Mouse (Mus musculus) ovary, postnatal 36 days (tissue): ENCODE results near the gene Tsen34.
"Not testable (repeated sequence)": the region's sequence is repeated elsewhere in the genome, so short reads cannot be mapped to it uniquely, and the experiment has no call there.

Experiments used
- DNase-seq: peaks from one replicate; pipeline ENCODE4 v3.0.0; 2022; ENCODE audit warnings: low spot score, mixed read lengths

The Tsen34 gene

GRCm38 (mm10) chr7:3691919-3692318 is 744 bp upstream of the Tsen34 start:
- DNase-seq, result no peak

- DNase-seq, result peak; percentile 95
These were observed 535 bp downstream of the Tsen34 start, which contains the start of gene Mboat7 for GRCm38 (mm10) chr7:3692987-3693808. Mboat7 (minus strand) TSS chr7:3693523.

DNA sequence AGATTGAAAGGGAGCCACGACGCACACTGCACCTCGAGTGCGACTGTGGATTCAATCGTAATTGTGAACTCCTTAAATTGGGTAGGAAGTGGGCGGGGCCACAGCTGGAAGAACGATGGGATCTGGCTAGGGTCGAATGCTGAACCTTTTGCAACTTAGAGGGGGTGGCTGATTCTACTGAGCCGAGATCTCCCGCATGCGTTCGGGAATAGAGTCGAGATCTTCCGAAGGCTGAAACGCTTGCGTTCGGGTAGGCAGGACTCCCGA is 1.1 kb downstream of the Tsen34 start:
- no peak for DNase-seq

DNA sequence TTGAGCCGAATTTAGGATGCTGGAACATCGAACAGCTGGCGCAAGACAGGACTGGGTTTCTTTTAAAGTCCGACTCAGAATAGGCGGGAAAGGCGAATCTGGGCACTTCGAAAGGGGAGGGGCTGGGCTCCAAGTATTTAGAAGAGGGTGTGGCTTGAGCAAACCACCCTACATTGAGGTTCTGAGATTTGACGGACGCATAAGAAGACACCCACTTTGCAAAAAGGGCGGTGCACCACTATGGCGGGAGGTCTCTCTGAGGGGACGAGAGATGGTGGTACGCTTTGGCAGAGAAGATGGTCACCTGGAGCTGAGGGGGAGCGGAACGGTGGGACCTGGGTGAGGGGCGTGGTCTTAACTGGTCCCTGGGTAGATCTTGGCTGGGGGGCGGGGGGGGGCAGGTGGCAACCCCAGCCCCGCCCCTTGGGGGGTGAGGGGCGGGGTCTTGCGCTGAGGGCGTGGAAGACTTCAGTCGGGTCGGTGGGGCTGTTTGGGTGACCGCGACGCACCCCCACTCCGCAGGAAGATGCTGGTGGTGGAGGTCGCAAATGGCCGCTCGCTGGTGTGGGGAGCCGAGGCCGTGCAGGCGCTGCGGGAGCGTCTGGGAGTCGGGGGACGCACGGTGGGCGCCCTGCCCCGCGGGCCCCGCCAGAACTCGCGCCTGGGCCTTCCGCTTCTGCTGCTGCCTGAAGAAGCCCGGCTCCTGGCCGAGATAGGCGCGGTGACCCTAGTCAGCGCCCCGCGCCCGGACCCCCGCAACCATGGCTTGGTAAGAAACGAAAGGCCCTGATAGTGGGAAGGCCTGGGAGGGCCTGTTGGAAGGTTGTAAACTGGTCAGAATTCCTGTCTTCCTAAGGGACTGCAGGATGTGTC is 1.6 kb downstream of the Tsen34 start:
- DNase-seq, result peak; percentile 70

DNA sequence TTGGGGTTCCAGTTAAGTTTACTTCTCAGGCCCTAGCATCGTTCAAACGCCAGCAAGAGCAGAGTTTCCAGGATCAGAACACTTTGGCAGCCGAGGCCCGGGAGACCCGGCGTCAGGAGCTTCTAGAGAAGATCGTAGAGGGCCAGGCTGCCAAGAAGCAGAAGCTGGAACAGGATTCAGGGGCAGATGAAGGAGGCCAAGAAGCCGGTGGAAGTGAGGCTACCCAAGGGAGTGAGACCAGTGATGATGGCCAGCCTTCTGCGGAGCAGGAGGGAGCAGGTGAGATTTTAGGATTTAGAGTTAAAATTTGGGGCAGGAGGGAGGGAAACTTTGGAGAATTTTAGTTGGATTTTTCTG is 2.3 kb downstream of the Tsen34 start:
- DNase-seq, result not testable (repeated sequence)

DNA sequence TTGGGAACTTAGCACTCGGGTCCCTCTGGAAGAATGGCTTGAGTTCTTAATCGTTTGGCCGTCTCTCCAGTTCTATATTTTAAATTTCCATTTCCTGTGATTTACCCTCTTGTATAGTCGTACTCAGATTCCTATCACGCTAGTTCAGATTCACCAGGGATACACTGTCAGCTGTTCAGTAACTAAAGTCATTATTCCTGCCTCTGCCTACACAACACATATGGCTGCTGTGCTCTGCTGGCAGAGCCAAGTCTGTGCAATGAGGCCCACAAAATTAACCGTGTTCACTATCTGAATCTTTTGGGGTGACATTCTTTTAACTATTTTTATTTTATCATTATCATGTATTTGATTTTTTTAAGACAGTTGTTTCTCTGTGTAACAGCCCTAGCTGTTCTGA is 5.8 kb downstream of the Tsen34 start:
- no peak for DNase-seq

DNA sequence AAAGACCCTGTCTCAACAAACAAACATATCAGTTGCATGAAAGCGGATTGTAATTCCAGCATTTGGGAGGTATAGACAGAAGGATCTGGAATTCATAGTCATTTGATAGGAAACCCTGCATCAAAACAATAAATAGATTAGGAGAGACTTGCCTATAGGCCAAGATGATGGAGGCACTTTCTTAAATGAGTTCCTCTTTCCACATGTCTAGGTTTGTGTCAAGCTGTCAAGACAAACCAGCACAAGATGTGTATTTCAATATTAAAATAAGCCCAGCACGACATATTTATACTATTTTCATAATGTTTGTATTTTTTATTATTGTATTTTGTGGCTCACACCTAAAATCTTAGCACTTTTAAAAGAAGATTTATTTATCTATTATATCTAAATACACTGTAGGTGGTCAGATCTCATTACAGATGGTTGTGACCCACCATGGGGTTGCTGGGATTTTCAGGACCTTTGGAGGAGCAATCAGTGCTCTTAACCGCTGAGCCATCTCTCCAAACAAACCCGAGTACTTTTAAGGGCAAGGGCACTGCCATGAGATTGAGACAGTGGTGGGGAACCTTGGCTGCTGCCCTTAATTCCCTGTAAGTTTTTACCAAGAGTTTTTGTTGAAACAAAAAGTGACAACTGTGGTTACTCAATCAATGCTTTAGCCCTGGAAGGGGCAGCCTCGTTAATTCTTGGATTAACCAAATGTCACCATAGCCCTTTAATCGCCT is 10.7 kb downstream of the Tsen34 start:
- no peak for DNase-seq

DNA sequence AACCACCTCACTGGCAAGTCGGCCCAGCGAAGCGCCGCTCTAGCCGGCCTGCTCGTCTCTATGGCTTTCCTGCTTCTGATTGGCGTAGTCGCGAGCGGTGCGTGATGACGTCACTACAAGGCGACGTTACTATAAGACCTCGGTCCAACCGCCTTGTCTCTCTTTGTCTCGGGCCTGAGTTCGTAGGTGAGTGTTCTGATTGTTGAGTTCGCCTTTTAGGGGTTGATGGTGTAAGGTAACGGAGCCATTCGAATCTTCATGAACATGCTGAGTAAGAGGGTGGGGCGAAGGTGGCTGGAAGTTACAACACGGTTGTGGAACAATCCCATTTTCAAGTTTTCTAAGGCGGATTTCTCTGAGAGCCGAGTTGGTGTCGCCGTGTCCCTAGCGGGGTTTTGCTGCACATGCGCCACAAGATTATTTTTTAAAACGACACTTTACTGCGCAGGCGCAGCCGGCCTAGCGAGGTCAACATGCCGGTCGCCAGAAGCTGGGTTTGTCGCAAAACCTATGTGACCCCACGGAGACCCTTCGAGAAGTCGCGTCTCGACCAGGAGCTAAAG is 11.3 kb downstream of the Tsen34 start, which contains the start of gene Rps9:
TSS of gene Rps9 (plus strand) at position 115 of the 563 bp plus-strand sequence.
- DNase-seq, result peak; percentile 94

- no peak for DNase-seq
These were observed 11.8 kb downstream of the Tsen34 start for GRCm38 (mm10) chr7:3704475-3704874.

GRCm38 (mm10) chr7:3705461-3705860 is 12.8 kb downstream of the Tsen34 start:
- not testable (repeated sequence) for DNase-seq

DNA sequence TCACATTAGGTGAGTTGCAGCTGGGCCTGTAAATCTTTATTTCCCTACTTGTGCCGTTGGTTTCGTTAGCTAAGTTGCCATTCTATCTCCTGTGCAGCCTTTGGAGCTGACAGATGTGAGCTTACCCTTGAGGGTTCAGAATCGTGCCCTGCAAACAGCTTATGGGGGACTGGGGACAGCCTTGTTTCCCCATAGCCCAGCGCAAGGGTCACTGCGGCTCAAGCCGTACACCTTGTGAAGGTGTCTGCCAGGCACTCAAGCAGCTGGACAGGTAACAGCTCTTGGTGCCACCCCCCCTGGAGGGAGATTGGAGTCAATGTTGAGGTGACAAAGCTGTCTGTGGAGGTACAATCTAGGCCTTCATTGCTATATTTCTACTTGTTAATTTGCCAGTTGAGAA is 13.2 kb downstream of the Tsen34 start:
- DNase-seq, result no peak

- DNase-seq, result no peak
These were observed 13.8 kb downstream of the Tsen34 start for GRCm38 (mm10) chr7:3706343-3706934.

DNA sequence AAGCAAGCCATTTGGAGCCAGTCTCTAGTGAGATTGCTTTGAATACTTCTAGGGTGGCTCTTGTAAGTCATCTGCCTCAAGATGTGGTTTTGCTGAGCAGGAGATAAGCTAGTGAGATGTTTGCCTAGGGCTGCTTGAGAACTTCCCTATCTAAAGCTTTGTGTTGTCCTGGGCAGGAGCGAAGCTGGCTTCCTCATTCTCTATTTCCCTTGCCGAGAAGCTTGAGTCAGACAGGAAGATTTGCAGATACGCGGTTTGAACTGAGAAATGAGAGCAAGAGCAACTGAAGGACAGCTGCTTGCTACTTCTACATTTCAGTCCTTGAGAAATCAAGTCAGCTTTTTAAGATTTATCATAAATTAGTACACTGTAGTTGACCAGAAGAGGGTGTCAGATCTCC is 14.4 kb downstream of the Tsen34 start:
- DNase-seq, result no peak

DNA sequence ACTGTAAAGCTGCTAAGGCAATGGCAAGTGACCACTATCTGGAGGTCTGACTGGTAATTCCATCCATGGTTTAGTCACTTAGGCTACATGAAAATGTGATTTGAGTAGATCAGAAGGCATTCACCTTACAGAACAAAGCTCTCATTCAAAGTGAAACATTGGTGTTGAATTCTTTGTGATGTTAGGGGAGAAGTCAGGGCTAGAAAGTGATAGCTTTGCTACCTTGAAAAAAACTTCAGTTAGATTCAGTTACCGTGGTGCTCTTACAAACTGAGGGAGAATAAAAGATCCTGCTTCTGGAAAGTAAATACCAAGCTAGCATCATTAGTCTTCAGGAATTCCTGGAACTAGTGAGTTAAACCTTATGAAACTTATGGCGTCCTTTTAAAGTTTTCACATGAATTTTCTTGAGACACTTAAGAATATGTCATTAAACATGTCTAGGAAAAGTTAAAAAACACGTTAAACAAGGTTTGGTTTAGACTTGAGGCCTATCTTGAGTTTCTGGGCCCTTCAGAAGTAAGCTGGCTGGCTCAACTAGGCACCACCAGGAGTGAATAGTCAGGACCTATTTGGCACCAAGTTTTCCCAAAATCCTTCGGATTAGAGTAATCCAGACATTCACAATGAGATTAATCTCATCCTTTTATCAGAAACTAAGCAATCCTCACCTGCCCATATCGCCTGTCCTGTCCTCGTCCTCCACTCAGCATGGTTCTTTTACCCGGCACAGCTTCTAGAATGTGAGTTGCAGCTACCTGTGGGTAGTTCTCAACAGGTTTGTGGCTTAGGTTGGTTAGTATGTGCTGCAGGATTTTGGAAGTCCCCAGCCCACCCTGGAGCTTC is 15.1 kb downstream of the Tsen34 start:
- no peak for DNase-seq

GRCm38 (mm10) chr7:3708447-3708980 is 15.9 kb downstream of the Tsen34 start:
- not testable (repeated sequence) for DNase-seq

DNA sequence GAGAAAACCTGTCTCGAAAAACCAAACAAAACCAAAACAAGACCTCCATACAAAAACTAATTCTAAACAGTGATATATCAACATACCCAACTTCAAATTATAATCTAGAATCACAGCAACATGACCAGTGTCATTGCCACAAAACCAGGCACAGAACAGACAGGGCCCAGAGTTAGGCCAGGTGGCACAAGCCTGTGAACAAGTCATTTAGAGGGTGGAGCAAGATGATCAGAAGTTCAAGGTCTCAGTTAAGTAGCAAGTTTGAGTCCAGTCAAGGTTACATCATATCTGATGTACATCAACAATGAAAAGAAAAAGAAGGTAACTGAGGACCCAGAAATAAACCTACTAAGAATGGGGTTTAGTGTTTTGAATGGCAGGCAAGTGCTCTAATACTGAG is 16.3 kb downstream of the Tsen34 start:
- DNase-seq, result no peak

DNA sequence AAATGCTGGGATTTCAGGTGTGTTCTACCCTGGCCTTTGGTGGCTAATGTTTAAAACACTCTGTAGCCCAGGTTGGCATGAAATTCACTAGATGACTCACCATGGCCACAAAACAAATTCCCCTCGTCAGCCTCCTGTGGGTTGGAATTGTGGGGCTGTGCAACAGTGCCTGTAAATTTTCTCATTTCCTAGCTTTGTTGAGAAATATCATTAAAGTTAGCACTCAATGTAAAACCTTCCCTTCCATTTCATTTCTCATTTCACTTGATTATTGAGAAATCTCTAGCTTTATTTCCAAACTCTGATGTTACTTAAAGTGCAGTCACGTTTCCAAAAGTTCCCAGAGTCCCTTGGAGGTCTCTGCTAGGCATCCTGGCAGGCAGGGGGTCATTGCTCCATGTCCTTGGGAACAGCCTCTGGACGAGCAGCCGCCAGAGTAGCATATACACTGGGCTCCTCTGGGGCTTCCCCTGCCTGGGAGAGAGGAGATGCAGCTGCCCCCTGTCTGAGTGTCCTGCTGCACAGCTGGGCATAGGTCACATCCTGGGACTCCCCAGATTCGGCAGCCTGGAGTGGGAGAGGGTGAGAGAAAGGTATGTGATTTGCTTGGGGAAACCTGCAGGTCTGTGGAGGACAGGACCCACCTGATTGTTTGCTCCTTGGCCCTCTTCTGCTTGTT is 19.7 kb downstream of the Tsen34 start:
- DNase-seq, result no peak

- DNase-seq, result no peak
These were observed 22.6 kb downstream of the Tsen34 start for GRCm38 (mm10) chr7:3715249-3715648.

DNA sequence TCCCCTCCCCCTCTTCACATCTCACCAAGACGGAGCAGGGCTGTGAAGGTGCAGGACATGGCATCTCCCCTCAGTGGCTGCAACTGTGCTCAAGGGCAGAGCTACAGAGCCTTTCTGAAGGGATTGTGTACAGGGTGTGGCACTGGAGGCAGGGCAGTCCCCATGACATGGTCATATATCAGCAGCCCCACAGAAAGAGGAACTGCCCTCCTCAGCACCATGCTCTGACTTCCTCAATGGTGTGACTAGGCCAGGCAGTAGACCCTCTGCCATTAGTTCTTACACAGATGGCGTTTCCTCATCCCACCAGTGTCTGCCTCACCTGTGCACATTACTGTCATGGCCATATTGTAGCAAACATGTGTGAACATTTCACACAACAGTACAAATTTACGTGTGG is 27.6 kb downstream of the Tsen34 start, which contains the start of gene Pirb:
TSS of gene Pirb (minus strand) at position 124 of the 400 bp plus-strand sequence.
- not testable (repeated sequence) for DNase-seq

- DNase-seq, result not testable (repeated sequence)
These were observed 32.8 kb downstream of the Tsen34 start for GRCm38 (mm10) chr7:3725459-3725858.
